Mouse (Mus musculus): ENCODE measurements around the gene Gja4. TPM values are rescaled to one million over a fixed set of nuclear protein-coding genes. Genes with fewer than 3 reads are reported as not detected.

Gja4 gene
- polyA plus RNA-seq, 1 experiment from 2014 or later: 5.5 TPM

GRCm38 (mm10) chr4:127328378-127328777, 14.5 kb upstream of the Gja4 start:
- H3K4me1 ChIP-seq (replicated peaks; ENCODE audit: control insufficient read depth, insufficient read depth, low read length): no peaks in the 10 kb centered on the region; the same call in none of the 2 replicates
- 51% methylated on average over 7 of the region's 7 CpGs for WGBS
- no peaks in the 10 kb centered on the region for H3K36me3 ChIP-seq (ENCODE audit: control insufficient read depth, insufficient read depth, low read length)
- H3K4me2 ChIP-seq: no peak overlapping the region
- no peaks in the 10 kb centered on the region for H3K9me3 ChIP-seq (ENCODE audit: control insufficient read depth, low read length)
- no peak overlapping the region for H3K4me3 ChIP-seq (ENCODE audit: low read depth, low read length)
- DNase-seq (ENCODE audit: low spot score) (no peak), ATAC-seq (replicated peaks; ENCODE audit: low FRiP score) (no peak)
- H3K9ac ChIP-seq (ENCODE audit: low read depth, low read length): no peak overlapping the region
- no peak overlapping the region for H3K27ac ChIP-seq (ENCODE audit: low read depth, low read length)
- H3K27me3 ChIP-seq (replicated peaks; ENCODE audit: control insufficient read depth, insufficient read depth, low read length): peaks cover 66% of the 10 kb centered on the region

DNA sequence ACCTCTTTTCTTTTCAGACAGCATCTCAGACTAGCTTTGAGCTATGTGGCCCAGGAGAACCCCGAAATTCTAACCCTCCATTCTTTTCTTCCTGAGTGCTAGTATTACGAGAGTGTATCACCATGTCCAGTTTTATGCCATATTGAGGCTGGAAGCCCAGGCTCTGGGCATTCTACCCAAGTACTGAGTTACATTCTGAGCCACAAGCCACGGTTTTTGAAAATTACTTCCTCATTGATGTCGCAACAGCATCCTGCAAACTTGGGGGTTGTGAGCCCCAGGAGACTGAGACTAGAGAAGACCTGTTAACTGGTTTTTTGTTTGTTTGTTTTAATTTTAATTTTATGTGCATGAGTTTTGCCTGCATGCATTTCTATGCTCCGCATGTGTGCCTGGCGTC, 13.9 kb upstream of the Gja4 start:
- Histone ChIP-seq H3K9ac (ENCODE audit: low read depth, low read length) (no peak overlapping the region), H3K36me3 (ENCODE audit: control insufficient read depth, insufficient read depth, low read length) (no peaks in the 10 kb centered on the region), H3K27me3 (replicated peaks; ENCODE audit: control insufficient read depth, insufficient read depth, low read length) (peaks cover 66% of the 10 kb centered on the region), H3K9me3 (ENCODE audit: control insufficient read depth, low read length) (no peaks in the 10 kb centered on the region), H3K27ac (ENCODE audit: low read depth, low read length) (no peak overlapping the region), H3K4me2 (no peak overlapping the region), H3K4me1 (replicated peaks; ENCODE audit: control insufficient read depth, insufficient read depth, low read length) (no peaks in the 10 kb centered on the region; the same call in none of the 2 replicates), H3K4me3 (ENCODE audit: low read depth, low read length) (no peak overlapping the region)
- WGBS: 46% methylated on average over 6 of the region's 6 CpGs
- DNase-seq (ENCODE audit: low spot score) (no peak), ATAC-seq (replicated peaks; ENCODE audit: low FRiP score) (no peak)

DNA sequence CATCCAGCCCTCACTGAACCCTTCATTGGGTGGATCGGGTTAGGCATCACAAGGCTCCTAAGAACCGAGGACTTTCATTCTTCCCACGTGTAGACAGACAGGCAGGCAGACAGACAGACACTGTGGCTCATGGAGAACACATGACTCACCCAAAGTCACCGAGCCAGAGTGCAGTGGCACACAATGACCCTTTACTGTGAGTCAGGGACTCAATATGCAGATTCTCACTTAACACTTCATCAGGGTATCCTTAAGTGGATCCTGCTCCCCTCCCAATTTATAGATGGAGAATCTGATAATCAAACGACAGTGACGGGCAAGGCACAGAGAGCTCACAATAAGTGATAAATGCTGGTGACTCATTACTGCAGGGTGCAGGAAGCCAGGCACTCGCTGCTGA, 13.4 kb upstream of the Gja4 start:
- no peak for ATAC-seq (replicated peaks; ENCODE audit: low FRiP score)
- no peak overlapping the region for H3K9ac ChIP-seq (ENCODE audit: low read depth, low read length)
- WGBS: 26% methylated on average over 7 of the region's 7 CpGs
- peaks cover 64% of the 10 kb centered on the region for H3K27me3 ChIP-seq (replicated peaks; ENCODE audit: control insufficient read depth, insufficient read depth, low read length)
- H3K4me2 ChIP-seq: no peak overlapping the region
- no peaks in the 10 kb centered on the region for H3K9me3 ChIP-seq (ENCODE audit: control insufficient read depth, low read length)
- DNase-seq (ENCODE audit: low spot score): no peak
- no peaks in the 10 kb centered on the region for H3K36me3 ChIP-seq (ENCODE audit: control insufficient read depth, insufficient read depth, low read length)
- no peak overlapping the region for H3K27ac ChIP-seq (ENCODE audit: low read depth, low read length)
- no peak overlapping the region for H3K4me3 ChIP-seq (ENCODE audit: low read depth, low read length)
- no peaks in the 10 kb centered on the region; the same call in none of the 2 replicates for H3K4me1 ChIP-seq (replicated peaks; ENCODE audit: control insufficient read depth, insufficient read depth, low read length)

GRCm38 (mm10) chr4:127325276-127325675, 11.4 kb upstream of the Gja4 start:
- Histone ChIP-seq H3K27me3 (replicated peaks; ENCODE audit: control insufficient read depth, insufficient read depth, low read length) (peaks cover 44% of the 10 kb centered on the region), H3K9ac (ENCODE audit: low read depth, low read length) (no peak overlapping the region), H3K4me2 (no peak overlapping the region), H3K4me3 (ENCODE audit: low read depth, low read length) (no peak overlapping the region), H3K27ac (ENCODE audit: low read depth, low read length) (no peak overlapping the region), H3K9me3 (ENCODE audit: control insufficient read depth, low read length) (no peaks in the 10 kb centered on the region), H3K4me1 (replicated peaks; ENCODE audit: control insufficient read depth, insufficient read depth, low read length) (no peaks in the 10 kb centered on the region; the same call in 1 of the 2 replicates), H3K36me3 (ENCODE audit: control insufficient read depth, insufficient read depth, low read length) (no peaks in the 10 kb centered on the region)
- WGBS: 83% methylated on average over 5 of the region's 5 CpGs
- no peak for DNase-seq (ENCODE audit: low spot score)
- ATAC-seq (replicated peaks; ENCODE audit: low FRiP score): no peak

GRCm38 (mm10) chr4:127324759-127325158, 10.9 kb upstream of the Gja4 start:
- no peak overlapping the region for H3K4me3 ChIP-seq (ENCODE audit: low read depth, low read length)
- H3K27me3 ChIP-seq (replicated peaks; ENCODE audit: control insufficient read depth, insufficient read depth, low read length): peaks cover 39% of the 10 kb centered on the region
- no peaks in the 10 kb centered on the region; the same call in 1 of the 2 replicates for H3K4me1 ChIP-seq (replicated peaks; ENCODE audit: control insufficient read depth, insufficient read depth, low read length)
- no peaks in the 10 kb centered on the region for H3K9me3 ChIP-seq (ENCODE audit: control insufficient read depth, low read length)
- ATAC-seq (replicated peaks; ENCODE audit: low FRiP score) (peak; percentile 61), DNase-seq (ENCODE audit: low spot score) (peak; percentile 76)
- H3K9ac ChIP-seq (ENCODE audit: low read depth, low read length): no peak overlapping the region
- no peak overlapping the region for H3K4me2 ChIP-seq
- H3K36me3 ChIP-seq (ENCODE audit: control insufficient read depth, insufficient read depth, low read length): no peaks in the 10 kb centered on the region
- no peak overlapping the region for H3K27ac ChIP-seq (ENCODE audit: low read depth, low read length)
- WGBS: 13% methylated on average over 6 of the region's 6 CpGs

DNA sequence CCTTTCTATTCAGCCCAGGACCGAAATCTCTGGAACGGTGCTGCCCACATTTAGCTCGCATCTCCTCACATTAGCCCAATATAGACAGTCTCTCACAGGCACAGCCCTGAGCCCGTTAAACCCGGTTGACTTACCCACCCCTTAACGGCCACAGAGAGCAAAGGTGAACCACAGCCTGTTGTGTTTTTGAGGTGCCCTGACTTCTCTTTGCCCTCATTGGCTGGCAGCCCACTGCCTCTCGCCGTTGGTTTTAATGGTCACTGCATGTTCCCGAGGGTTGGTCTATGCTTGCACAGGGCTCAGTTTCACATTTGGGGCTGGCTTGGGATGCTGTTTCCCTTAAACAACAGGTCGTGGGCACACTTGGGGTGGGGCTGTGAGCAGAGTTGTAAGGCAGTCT, 10.5 kb upstream of the Gja4 start:
- ATAC-seq (replicated peaks; ENCODE audit: low FRiP score) (no peak), DNase-seq (ENCODE audit: low spot score) (no peak)
- WGBS: 72% methylated on average over 10 of the region's 10 CpGs
- Histone ChIP-seq H3K4me3 (ENCODE audit: low read depth, low read length) (no peak overlapping the region), H3K27ac (ENCODE audit: low read depth, low read length) (no peak overlapping the region), H3K4me2 (no peak overlapping the region), H3K27me3 (replicated peaks; ENCODE audit: control insufficient read depth, insufficient read depth, low read length) (peaks cover 35% of the 10 kb centered on the region), H3K4me1 (replicated peaks; ENCODE audit: control insufficient read depth, insufficient read depth, low read length) (no peaks in the 10 kb centered on the region; the same call in 1 of the 2 replicates), H3K9me3 (ENCODE audit: control insufficient read depth, low read length) (no peaks in the 10 kb centered on the region), H3K36me3 (ENCODE audit: control insufficient read depth, insufficient read depth, low read length) (no peaks in the 10 kb centered on the region), H3K9ac (ENCODE audit: low read depth, low read length) (no peak overlapping the region)

- 68% methylated on average over 3 of the region's 3 CpGs for WGBS
- no peak for ATAC-seq (replicated peaks; ENCODE audit: low FRiP score)
These were observed 9.8 kb upstream of the Gja4 start for GRCm38 (mm10) chr4:127323651-127324050.

DNA sequence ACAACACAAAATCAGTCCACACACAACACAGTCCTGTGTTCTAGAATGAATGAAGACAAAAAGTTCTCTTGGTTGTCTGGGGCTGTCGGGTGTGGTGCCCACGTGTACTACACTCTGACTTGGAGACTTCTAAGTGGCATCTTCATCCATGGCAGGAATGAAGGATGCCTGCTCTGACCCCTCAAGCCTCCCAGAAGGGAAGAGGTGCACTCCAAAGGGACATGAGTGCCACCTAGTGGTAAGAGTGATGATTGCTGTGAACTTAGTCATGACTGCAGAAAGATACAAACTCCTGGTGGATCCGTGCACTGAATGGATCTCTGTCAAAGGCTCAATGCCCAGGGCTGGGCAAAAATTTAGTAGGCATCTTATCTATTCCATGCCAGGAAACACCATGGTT, 5.8 kb upstream of the Gja4 start:
- Histone ChIP-seq H3K9me3 (ENCODE audit: control insufficient read depth, low read length) (no peaks in the 10 kb centered on the region), H3K27me3 (replicated peaks; ENCODE audit: control insufficient read depth, insufficient read depth, low read length) (no peaks in the 10 kb centered on the region; the same call in 1 of the 2 replicates), H3K36me3 (ENCODE audit: control insufficient read depth, insufficient read depth, low read length) (no peaks in the 10 kb centered on the region), H3K4me3 (ENCODE audit: low read depth, low read length) (no peak overlapping the region), H3K9ac (ENCODE audit: low read depth, low read length) (no peak overlapping the region), H3K4me1 (replicated peaks; ENCODE audit: control insufficient read depth, insufficient read depth, low read length) (no peaks in the 10 kb centered on the region), H3K4me2 (no peak overlapping the region), H3K27ac (ENCODE audit: low read depth, low read length) (no peak overlapping the region)
- ATAC-seq (replicated peaks; ENCODE audit: low FRiP score) (peak; percentile 36; the same call in 1 of the 2 replicates), DNase-seq (ENCODE audit: low spot score) (no peak)
- 7% methylated on average over 3 of the region's 3 CpGs for WGBS

More at GRCm38 (mm10) chr4:127323651-127324050, 9.8 kb upstream of the Gja4 start:
- H3K27ac ChIP-seq (ENCODE audit: low read depth, low read length): no peak overlapping the region
- no peaks in the 10 kb centered on the region for H3K9me3 ChIP-seq (ENCODE audit: control insufficient read depth, low read length)
- peaks cover 28% of the 10 kb centered on the region for H3K27me3 ChIP-seq (replicated peaks; ENCODE audit: control insufficient read depth, insufficient read depth, low read length)
- H3K9ac ChIP-seq (ENCODE audit: low read depth, low read length): no peak overlapping the region
- no peaks in the 10 kb centered on the region for H3K36me3 ChIP-seq (ENCODE audit: control insufficient read depth, insufficient read depth, low read length)
- H3K4me3 ChIP-seq (ENCODE audit: low read depth, low read length): no peak overlapping the region
- DNase-seq (ENCODE audit: low spot score): no peak
- H3K4me2 ChIP-seq: no peak overlapping the region
- no peaks in the 10 kb centered on the region; the same call in 1 of the 2 replicates for H3K4me1 ChIP-seq (replicated peaks; ENCODE audit: control insufficient read depth, insufficient read depth, low read length)

DNA sequence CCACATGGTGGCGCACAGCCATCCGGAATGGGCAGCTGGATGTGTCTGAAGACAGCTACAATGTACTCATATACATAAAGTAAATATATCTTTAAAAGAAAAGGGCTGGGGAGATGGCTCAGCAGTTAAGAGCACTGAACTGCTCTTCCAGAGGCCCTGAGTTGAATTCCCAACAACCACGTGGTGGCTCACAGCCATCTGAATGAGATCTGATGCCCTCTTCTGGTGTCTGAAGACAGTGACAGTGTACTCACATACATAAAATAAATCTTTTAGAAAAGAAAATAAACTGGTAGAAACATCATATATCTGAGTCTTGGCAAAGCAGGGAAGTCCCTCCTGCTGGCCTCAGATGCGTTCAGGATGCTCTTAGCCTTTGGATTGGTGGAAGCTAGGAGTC, 3.3 kb upstream of the Gja4 start:
- H3K4me2 ChIP-seq: no peak overlapping the region
- WGBS: 59% methylated on average over 4 of the region's 4 CpGs
- no peak overlapping the region for H3K4me3 ChIP-seq (ENCODE audit: low read depth, low read length)
- DNase-seq (ENCODE audit: low spot score): no peak
- H3K9me3 ChIP-seq (ENCODE audit: control insufficient read depth, low read length): no peaks in the 10 kb centered on the region
- H3K9ac ChIP-seq (ENCODE audit: low read depth, low read length): no peak overlapping the region
- no peaks in the 10 kb centered on the region; the same call in 1 of the 2 replicates for H3K4me1 ChIP-seq (replicated peaks; ENCODE audit: control insufficient read depth, insufficient read depth, low read length)
- no peaks in the 10 kb centered on the region for H3K36me3 ChIP-seq (ENCODE audit: control insufficient read depth, insufficient read depth, low read length)
- no peak overlapping the region for H3K27ac ChIP-seq (ENCODE audit: low read depth, low read length)
- H3K27me3 ChIP-seq (replicated peaks; ENCODE audit: control insufficient read depth, insufficient read depth, low read length): peaks cover 16% of the 10 kb centered on the region
- ATAC-seq (replicated peaks; ENCODE audit: low FRiP score): no peak
